Mouse (Mus musculus): ENCODE data around the gene Rab44.

Rab44 gene

DNA sequence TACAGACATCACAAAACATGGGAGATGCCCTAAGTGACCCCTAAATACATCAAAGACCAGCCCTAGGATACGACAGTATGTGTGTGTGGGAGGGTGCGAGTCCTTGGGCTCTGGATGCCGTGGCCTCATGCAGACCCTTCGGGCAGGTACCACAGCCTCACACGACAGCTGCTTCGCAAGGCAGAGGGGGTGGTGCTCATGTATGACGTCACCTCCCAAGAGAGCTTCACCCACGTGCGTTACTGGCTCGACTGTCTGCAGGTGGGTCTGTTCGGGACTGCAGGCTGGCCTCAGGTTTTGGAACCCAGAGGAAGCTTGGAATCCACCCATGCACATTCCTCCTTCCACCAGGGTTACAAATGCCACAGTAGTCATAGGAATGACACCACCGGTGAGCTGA lies 31.2 kb downstream of the Rab44 start:
- no peak for TF ChIP-seq GATA4 (IDR thresholded peaks at IDR 0.05; ENCODE audit: insufficient replicate concordance, low read length)

DNA sequence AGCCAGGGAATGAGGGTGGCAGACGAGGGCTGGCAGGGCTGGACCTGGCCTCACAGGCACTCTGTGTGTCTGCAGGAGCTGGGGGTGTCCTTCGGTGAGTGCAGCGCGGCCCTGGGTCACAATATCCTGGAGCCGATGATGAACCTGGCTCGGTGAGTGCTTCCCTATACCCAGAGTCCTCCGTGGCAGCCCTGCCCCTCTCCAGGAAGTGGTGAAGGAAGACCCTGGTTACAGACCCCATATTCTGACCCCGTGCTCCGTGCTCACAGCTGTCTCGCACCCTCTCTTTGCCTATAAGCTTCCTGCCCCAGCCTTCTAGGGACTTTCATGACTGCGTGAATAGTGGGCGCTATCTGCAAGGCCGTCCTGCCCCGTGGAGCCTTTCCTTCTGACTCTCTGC lies 33.3 kb downstream of the Rab44 start:
- TF ChIP-seq GATA4 (IDR thresholded peaks at IDR 0.05; ENCODE audit: insufficient replicate concordance, low read length) = no peak

DNA sequence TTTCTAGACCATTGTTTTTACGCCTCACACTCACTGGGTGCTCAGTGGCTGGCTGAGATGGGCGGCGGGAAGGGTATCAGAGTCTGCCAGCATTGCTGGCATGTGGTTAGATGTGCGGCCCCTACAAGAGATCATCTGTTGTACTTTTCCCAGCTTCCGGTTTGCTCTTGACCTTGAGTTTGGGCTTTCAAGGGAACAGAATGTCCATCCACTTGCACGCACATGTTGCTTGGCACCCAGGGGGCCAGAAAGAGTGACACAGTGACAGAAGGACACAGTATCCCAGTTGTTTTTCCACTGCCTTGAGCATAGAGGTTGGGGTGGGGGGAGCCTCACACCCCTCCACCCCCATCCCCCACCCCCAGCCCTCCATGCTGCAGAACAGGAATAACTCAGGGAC lies 33.8 kb downstream of the Rab44 start:
- TF ChIP-seq GATA4 (IDR thresholded peaks at IDR 0.05; ENCODE audit: insufficient replicate concordance, low read length) = no peak

DNA sequence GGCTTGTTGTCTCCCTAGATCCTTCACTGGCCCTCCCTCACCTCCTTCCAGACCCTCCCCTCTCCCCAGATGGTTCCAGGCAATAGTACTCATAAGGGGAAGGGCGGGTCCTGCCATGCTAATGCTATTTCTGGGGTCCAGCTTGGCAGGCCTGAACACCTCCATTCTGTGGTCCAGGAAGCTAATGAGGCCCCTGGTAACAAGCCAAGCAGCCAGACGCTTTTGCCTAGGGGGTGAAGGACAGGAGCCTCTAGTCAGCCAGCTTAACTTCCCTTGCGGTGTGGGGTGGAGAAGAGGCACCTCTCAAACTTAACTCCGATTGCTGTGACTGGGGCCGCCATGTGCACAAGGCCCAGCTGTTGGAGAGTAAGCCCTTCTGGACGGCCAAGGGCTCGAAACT lies 35.8 kb downstream of the Rab44 start:
- TF ChIP-seq GATA4 (IDR thresholded peaks at IDR 0.05; ENCODE audit: insufficient replicate concordance, low read length) = no peak

DNA sequence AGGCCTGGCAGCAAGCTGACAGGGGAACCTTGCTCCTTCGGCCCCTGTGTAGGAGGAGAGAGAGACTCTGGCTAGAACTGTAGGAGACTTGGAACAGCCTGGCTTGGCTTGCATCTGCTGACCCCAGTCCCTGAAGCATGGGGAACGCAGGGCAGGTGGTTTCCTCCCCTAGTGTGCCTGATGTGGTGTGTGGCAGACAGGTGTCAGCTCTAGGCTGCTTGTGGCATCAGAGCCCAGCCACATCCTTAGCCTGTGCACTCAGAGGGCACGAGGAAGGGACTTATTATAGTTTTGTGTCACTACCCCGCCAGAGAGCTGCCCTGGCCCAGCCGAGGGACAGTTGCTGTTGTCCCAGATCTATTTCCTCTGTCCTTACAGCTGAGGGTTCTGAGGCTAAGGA lies 38.6 kb downstream of the Rab44 start:
- TF ChIP-seq GATA4 (IDR thresholded peaks at IDR 0.05; ENCODE audit: insufficient replicate concordance, low read length) = no peak

GRCm38 (mm10) chr17:29154247-29154646 lies 40.3 kb downstream of the Rab44 start:
- TF ChIP-seq GATA4 (IDR thresholded peaks at IDR 0.05; ENCODE audit: insufficient replicate concordance, low read length) = no peak

GRCm38 (mm10) chr17:29155355-29156135 lies 41.6 kb downstream of the Rab44 start:
- TF ChIP-seq GATA4 (IDR thresholded peaks at IDR 0.05; ENCODE audit: insufficient replicate concordance, low read length) = no peak

DNA sequence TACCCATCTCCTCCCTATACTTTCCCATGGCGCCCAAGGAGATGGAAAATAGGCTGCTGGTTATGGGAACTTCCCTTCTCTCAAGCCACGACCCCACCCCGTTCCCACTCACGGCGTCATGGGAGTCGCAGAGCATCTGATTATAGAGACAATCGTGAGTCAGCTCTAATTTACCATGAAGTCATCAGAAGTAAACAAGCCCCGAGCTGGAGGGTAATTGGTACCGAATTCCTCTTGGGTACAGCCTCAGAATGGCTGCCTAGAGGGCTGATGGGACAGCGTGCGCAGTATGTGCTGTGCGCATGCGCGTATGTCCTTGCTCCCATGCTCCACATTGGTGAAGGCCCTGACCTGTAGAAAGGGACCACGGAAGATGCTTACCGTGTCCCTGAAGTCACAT lies 42.5 kb downstream of the Rab44 start:
- no peak for TF ChIP-seq GATA4 (IDR thresholded peaks at IDR 0.05; ENCODE audit: insufficient replicate concordance, low read length)

DNA sequence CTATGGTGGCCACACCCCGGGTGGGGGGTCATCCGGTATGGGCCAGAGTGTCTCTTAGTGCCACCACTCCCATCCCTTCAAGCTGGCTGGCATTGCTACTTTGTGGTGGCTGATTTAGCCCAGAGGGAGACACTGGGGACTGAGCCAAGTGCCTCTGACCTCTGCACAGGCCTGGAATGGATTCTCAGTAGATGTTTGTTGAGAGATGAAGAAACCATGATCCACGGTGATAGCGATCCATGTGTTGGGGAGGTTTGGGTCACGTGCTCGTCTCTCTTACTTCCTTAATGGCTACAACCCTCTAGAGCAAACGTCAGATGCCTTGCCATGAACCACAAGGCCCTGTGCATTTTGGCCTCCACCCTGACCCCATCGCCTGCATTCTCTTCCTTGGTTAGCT lies 42.9 kb downstream of the Rab44 start:
- TF ChIP-seq GATA4 (IDR thresholded peaks at IDR 0.05; ENCODE audit: insufficient replicate concordance, low read length) = peak; percentile 88

DNA sequence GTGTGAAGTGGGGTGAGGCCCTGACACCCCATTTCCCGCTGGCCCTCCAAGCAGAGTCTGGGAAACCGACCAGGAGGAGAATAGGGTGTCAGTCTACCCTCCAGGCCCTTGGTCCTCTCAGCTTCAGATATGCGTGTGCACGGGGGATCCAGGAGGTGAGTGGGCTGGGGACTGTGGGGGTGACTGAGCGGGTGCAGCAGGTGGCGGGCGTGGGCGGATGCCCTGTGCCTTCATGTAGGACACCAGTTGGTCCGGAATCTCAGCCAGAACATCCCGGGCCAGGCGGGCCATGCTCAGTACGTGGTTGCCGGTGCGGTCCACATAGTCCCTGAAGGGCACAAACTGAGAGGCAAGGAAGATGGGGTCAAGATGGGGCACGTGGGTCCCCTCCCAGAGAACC lies 45.0 kb downstream of the Rab44 start:
- no peak for TF ChIP-seq GATA4 (IDR thresholded peaks at IDR 0.05; ENCODE audit: insufficient replicate concordance, low read length)

GRCm38 (mm10) chr17:29159320-29159719 lies 45.4 kb downstream of the Rab44 start:
- TF ChIP-seq GATA4 (IDR thresholded peaks at IDR 0.05; ENCODE audit: insufficient replicate concordance, low read length) = no peak

- TF ChIP-seq GATA4 (IDR thresholded peaks at IDR 0.05; ENCODE audit: insufficient replicate concordance, low read length) = no peak
Measured at GRCm38 (mm10) chr17:29159743-29160455, 46.0 kb downstream of the Rab44 start.

- no peak for TF ChIP-seq GATA4 (IDR thresholded peaks at IDR 0.05; ENCODE audit: insufficient replicate concordance, low read length)
Measured at GRCm38 (mm10) chr17:29162334-29162733, 48.4 kb downstream of the Rab44 start.

- TF ChIP-seq GATA4 (IDR thresholded peaks at IDR 0.05; ENCODE audit: insufficient replicate concordance, low read length) = no peak
Measured at GRCm38 (mm10) chr17:29164469-29165111, 50.6 kb downstream of the Rab44 start.

- TF ChIP-seq GATA4 (IDR thresholded peaks at IDR 0.05; ENCODE audit: insufficient replicate concordance, low read length) = no peak
Measured at GRCm38 (mm10) chr17:29165452-29165851, 51.5 kb downstream of the Rab44 start.

GRCm38 (mm10) chr17:29165967-29166578 lies 52.1 kb downstream of the Rab44 start:
- no peak for TF ChIP-seq GATA4 (IDR thresholded peaks at IDR 0.05; ENCODE audit: insufficient replicate concordance, low read length)

Measured in liver, adult (tissue).